Mouse (Mus musculus) naive thymus-derived CD4-positive, alpha-beta T cell, adult 2 months (primary cell): ENCODE results near the gene Tgfbi.

Experiments
- DNase-seq: peaks from one replicate; pipeline ENCODE4 v3.0.0-alpha.2; 2011; ENCODE audit warnings: low read depth

Tgfbi gene

GRCm38 (mm10) chr13:56597831-56598612 is 11.3 kb upstream of the Tgfbi start:
- no peak for DNase-seq

GRCm38 (mm10) chr13:56599511-56599910 is 9.8 kb upstream of the Tgfbi start:
- no peak for DNase-seq

- no peak for DNase-seq
Measured at GRCm38 (mm10) chr13:56600216-56600890, 9.0 kb upstream of the Tgfbi start.

GRCm38 (mm10) chr13:56601199-56601598 is 8.1 kb upstream of the Tgfbi start:
- no peak for DNase-seq

- DNase-seq, result no peak
Measured at GRCm38 (mm10) chr13:56605503-56605902, 3.8 kb upstream of the Tgfbi start.

- DNase-seq, result no peak
Measured at GRCm38 (mm10) chr13:56606724-56607123, 2.6 kb upstream of the Tgfbi start.

- DNase-seq, result no peak
Measured at GRCm38 (mm10) chr13:56607225-56607624, 2.1 kb upstream of the Tgfbi start.

GRCm38 (mm10) chr13:56607846-56608245 is 1.5 kb upstream of the Tgfbi start:
- no peak for DNase-seq

GRCm38 (mm10) chr13:56611129-56611528 is 1.8 kb downstream of the Tgfbi start:
- no peak for DNase-seq

GRCm38 (mm10) chr13:56611741-56612140 is 2.4 kb downstream of the Tgfbi start:
- no peak for DNase-seq

GRCm38 (mm10) chr13:56612331-56612730 is 3.0 kb downstream of the Tgfbi start:
- DNase-seq, result no peak

GRCm38 (mm10) chr13:56613366-56613998 is 4.2 kb downstream of the Tgfbi start:
- no peak for DNase-seq

- no peak for DNase-seq
Measured at GRCm38 (mm10) chr13:56614768-56615167, 5.4 kb downstream of the Tgfbi start.

GRCm38 (mm10) chr13:56615223-56615622 is 5.9 kb downstream of the Tgfbi start:
- no peak for DNase-seq

GRCm38 (mm10) chr13:56615864-56616263 is 6.5 kb downstream of the Tgfbi start:
- peak; percentile 10 for DNase-seq

- DNase-seq, result no peak
Measured at GRCm38 (mm10) chr13:56616386-56616785, 7.1 kb downstream of the Tgfbi start.

GRCm38 (mm10) chr13:56617197-56617596 is 7.9 kb downstream of the Tgfbi start:
- no peak for DNase-seq

- DNase-seq, result no peak
Measured at GRCm38 (mm10) chr13:56622201-56622757, 13.0 kb downstream of the Tgfbi start.

- DNase-seq, result no peak
Measured at GRCm38 (mm10) chr13:56626524-56626923, 17.2 kb downstream of the Tgfbi start.

- DNase-seq, result no peak
Measured at GRCm38 (mm10) chr13:56630081-56630480, 20.8 kb downstream of the Tgfbi start.

- no peak for DNase-seq
Measured at GRCm38 (mm10) chr13:56630552-56630951, 21.2 kb downstream of the Tgfbi start.

GRCm38 (mm10) chr13:56631332-56631731 is 22.0 kb downstream of the Tgfbi start:
- no peak for DNase-seq

- no peak for DNase-seq
Measured at GRCm38 (mm10) chr13:56634139-56634615, 24.9 kb downstream of the Tgfbi start.
